Mouse (Mus musculus) gastrocnemius, postnatal 36 days (tissue): ENCODE data around the gene Pptc7. TPM values are rescaled to one million over a fixed set of nuclear protein-coding genes. Genes with fewer than 3 reads are reported as not detected.
A peak's percentile ranks its signal among the peaks of the same experiment; 100 is the strongest.

Experiments used
- DNase-seq, 2 experiments: peaks; one replicate each; pipeline ENCODE4 v3.0.0; 2022
- intact Hi-C: fragments of 180-260 bp; cut with DNase I; formaldehyde crosslinking; loops from one replicate; pipeline ENCODE4 v1.15.1; 2025
- long read RNA-seq, 2 experiments: library from polyadenylated mRNA; stranded (forward); transcript quantifications; one replicate each; pipeline ENCODE4 v2.0.0; 2021
- total RNA-seq, 2 experiments: library from RNA; stranded (reverse); gene quantifications; 2 replicates each; pipeline ENCODE4 v1.2.3; 2021

Pptc7 gene
- total RNA-seq = 100 to 1,000 TPM in 1 of 2 experiments, 10 to 100 TPM in 1; 93.8 to 103 TPM
- long read RNA-seq, experiment 1, full-length matches to known transcripts = 8 of 34 reads
- long read RNA-seq, experiment 1, partial matches to known transcripts = 0 of 34 reads
- long read RNA-seq, experiment 1, other reads (novel, unspliced or antisense) = 26 of 34 reads
- long read RNA-seq, experiment 2, full-length matches to known transcripts = 4 of 41 reads
- long read RNA-seq, experiment 2, partial matches to known transcripts = 1 of 41 reads
- long read RNA-seq, experiment 2, other reads (novel, unspliced or antisense) = 36 of 41 reads

DNA sequence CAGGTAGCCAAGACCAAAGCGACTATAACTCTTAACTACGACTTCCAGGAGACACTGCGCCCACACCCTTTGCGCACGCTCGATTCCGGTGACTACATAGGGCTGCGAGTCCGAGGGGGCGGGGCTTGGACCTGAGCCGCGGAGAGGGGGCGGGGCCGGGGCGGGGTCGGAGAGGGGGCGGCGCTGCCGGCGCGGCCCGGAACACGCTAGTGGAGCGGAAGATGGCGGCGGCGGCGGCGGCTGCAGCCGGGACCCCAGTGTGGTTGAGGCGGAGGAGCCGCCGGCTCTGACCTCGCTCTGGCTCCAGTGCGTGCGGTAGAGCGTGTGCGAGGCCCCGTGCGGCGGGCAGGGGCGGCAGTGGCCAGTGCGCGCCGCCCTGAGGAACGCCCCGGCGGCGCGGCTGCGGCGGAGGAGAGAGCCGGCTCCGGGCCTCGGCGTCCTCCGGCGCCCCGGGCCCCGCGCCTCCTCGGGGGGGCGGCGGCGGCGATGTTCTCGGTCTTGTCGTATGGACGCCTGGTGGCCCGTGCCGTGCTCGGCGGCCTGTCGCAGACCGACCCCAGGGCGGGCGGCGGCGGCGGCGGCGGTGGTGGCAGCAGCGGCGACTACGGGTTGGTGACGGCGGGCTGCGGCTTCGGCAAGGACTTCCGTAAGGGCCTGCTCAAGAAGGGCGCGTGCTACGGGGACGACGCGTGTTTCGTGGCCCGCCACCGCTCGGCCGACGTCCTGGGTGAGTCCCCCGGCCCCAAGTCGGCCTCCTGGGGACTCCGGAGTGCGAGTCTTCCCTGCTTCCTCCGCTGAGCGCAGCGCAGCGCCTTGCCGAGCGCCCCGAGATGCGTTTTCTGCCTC lies at the start of gene Pptc7:
Pptc7 (plus strand) TSS at position 183 of the 846 bp plus-strand sequence.
- DNase-seq = peak; percentile 80 to 89
- intact Hi-C loops = no loop called here

DNA sequence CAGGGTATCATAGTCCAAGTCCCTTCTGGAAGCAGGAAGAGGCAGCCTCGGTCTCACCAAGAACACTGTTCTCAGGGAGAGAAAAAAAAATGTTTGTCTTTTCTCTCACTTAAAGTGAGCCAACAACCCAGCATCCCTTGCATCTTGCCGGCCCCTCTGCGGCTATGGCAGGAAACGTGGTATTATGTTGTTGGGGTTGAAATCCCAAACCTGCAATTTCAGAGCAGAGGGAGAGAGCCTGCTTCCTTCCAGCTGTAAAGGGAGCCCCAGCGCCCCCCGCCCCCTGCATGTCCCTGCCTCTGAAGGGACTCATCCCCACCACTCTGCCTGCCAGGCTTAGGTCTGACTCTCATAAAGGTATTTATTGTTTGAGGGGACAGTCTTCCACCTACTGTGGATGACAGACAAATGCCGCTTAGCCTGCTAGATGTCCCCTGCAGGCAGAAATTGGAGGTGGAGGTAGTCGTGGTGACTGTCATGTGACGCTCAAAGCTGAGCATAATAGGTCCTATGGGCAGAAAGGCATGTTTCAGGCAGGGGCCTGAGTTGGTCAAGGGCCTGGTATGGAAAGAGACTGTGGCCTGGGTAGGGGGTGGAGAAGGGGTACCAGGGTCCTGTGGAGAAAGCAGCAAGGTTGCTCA lies 48.8 kb upstream of the Pptc7 start:
- no peak for DNase-seq
- intact Hi-C loops = no loop called here

DNA sequence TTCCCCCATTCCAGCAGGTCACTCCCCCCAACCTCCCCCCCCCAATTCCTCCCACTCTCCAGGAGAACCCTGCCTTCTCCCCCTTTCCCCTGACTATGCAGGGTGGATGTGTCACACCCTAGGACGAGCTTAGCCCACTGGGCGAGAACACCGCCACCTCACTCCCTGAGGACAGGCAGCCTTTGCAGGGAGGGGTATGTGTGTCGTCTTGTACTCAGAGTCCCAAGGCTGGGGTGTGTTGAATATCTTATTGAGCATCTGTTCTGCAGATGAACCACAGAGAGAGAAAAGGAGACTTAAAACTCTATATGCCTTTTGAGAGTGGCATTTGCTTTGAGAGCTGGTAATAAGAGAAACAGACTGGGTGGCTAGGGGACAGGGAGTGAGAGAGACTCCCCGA lies 47.0 kb upstream of the Pptc7 start:
- no peak for DNase-seq
- intact Hi-C loops = no loop called here

DNA sequence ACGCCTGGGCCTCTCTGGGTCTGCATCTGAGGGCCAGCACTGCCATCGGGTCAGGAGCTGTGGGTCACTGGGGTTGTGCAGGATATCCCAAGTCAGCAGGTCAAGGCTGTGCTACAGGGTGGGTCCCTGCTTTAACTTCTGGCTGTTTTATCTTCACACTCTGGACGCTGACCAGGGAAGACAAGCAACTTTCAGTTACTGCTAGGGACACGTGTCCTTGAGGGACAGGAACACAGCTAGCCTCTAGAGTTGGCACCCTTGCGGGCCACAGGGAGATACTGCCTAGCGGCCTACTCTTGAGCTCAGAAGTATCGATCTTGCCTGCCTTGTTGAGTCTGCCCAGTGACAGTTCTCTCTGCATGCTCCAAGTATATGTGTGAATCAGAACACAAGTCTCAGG lies 44.5 kb upstream of the Pptc7 start:
- intact Hi-C loops = no loop called here

DNA sequence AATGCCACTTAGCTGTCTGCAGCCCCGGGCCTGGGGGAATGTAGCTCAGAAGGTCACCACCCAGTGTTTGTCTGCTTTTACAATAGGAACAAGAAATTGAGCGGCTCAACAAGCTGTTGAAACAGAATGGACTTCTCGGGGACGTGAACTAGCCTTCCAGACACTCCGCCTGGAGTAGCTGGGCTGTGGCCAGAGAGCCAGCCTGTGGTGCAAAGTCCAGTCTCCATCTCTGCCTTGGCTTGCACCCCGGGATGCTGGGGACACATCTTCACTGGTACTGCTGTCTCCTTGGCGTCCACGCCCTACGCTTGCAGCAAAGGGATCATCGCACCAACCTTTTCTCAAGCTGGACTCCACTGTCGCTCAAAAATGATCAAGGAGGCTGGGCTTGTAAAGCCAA lies 43.6 kb upstream of the Pptc7 start:
- DNase-seq = no peak
- intact Hi-C loops = no loop called here

More for the DNA sequence above, 44.5 kb upstream of the Pptc7 start:
- DNase-seq = no peak

DNA sequence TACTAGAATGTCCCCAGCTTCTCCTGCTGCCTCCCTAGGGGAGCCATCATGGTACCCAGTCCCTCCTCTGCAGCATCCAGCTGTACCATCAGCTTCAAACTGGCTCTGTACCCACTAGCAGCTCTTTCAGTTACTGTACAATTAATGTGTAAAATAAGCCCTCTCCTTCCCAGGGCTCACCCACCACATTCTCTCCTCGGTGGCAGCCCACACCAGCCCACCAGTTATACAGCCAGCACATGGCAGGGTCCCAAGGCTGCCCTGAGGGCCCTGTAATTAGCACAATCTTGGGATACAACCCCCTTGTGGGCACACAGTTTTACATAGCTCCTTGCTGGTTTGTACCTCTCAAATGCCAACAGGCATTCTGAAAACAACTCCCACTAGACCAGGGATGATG lies 43.2 kb upstream of the Pptc7 start:
- intact Hi-C loops = no loop called here

DNA sequence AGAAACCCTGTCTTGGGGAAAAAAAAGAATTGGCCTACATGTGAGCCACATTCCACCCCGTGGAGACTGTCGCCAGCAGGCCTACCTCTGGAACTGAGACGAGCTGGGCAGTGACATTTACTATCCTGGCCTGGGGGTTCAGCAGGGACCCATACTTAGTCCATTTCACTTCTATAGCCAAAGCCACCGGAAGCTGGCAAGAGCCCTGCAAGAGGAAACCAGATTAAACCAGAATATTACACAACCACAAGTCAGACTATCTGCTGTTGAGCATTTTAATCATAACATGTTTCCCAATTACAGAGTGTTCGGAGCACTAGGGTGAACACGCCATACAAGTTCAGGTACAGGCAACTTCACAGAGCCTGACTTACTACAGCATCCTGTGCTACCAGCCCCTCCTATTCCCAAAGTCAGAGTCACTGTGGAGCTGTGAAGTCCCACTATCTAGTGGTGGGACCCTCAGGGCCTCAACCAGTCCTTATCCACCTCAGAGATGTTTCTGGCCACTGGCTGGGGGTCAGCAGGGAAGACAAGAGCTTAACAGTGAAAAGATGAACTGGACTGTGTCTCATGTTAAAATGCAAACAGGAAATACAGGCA lies 41.5 kb upstream of the Pptc7 start:
- intact Hi-C loops = no loop called here
- no peak for DNase-seq

More for the DNA sequence above, 43.2 kb upstream of the Pptc7 start:
- DNase-seq = no peak

DNA sequence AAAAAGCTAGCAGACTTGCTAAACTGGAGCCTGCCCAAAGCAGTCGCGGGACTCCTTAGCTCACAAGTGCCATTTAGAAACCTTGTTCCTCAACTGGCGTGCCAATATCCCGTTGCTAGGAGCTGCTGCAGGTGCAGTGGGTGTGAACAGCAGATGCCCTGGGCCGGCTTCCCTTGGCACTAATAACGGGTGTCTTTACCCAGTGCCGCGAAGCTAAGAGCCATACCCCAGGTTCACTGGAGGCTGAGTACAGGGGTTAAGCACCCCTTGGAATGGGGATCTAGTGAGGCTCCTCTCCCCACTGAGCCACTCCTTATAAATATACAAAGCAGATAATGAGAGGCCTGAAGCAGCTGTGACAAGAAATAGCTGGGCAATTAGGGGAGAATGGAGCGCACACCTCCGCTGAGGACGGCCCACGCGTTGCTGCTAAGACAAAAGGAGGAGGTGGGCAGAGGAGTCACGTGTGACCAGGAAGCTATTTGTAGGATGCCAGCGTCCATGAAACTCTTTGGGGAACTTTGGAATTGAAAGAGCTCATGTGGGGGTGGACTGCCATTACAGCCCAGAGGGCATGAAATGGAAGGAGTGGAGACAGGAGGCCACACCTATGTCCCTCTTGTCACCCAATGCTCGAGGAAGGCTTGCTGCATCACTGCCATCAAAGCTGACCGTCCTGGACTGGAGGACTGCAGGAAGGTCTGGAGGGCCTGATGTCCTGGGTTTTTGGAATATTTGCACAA lies 40.2 kb upstream of the Pptc7 start:
- intact Hi-C loops = no loop called here
- DNase-seq = no peak

DNA sequence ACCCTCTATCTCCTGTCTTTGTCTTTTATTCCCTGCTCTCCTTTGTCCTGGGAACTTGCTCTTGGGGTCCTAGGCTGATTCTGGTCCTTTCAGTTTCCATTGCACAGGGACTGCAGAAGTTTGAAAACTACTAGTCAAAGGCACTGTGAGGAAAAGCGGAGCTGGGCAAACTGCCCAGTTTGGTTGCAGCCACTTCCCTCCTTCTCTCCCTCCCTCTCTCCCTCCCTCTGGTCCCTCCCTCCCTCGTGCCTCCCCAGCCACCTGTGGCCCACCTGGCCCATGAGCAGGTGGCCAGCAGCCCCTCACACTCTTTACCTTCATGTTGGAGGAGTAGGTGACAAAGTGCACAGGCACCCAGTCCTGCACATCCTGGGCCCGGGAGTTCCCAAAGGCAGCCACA lies 39.0 kb upstream of the Pptc7 start:
- no peak for DNase-seq
- intact Hi-C loops = no loop called here

DNA sequence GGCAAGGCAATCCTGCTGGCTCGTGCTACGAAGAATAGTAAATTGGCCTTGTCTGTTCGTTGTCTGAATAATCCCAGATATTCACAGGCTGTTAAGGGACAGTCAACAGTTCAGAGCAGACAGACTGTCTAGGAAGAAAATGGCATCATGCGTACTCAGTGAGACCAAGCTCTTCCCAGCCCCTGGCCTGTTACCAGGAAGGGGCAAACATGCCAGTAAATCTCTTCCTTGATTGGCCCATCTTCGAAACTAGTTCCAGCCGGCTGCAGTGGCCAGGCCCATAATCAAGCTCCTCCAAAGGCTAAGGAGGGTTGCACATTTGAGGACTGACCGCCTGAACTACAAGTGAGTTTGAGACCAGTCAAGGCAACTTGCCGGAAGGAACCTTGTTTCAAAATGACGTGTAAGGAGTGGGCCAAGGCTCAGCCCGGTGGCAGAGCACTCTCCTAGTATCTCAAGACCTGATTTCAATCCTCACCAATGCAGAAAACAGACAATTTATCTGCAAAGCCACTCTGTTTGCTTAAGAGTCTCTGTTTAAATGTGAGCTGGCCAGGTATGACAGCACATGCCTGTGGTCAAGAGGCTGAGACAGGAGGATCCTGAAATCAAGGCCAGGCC lies 37.5 kb upstream of the Pptc7 start:
- no peak for DNase-seq
- intact Hi-C loops = no loop called here

DNA sequence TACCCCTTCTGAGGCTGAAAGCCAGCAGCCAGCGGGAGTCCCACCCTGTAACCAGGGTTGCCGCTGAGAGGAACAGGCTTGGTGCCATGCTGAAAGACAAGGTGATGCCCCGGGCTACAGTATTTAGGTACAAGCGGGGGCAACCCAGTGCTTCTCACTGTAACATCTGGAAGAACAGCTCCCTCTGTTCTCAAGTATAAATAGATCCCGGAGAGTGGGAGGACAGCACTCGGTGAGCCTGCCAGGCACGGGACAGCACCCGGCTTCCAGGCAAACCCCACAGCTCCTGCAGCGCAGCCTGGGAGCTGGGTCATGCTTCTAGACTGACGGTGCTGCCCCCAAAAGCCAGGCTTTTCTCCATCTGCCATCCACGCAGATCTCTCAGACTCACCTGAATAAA lies 36.6 kb upstream of the Pptc7 start:
- no peak for DNase-seq
- intact Hi-C loops = no loop called here

DNA sequence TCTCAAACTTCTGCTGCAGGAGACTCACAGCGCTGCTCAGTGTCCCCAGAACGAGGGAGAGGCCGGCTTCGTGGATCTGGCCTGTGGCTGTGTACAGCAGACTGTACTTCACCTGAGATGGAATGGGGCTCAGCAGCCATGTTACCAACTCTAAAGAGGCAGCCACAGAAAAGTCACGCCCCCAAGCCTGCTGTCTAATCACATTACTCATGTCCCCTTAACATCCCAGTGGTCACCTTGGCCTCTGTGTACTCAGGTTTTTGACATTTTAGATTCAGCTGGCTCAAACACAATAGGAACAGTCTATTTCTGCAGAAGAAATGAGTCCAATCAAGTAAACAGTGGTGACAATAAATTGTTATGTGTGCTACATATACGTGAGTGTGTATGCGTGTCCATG lies 36.2 kb upstream of the Pptc7 start:
- intact Hi-C loops = no loop called here
- no peak for DNase-seq

DNA sequence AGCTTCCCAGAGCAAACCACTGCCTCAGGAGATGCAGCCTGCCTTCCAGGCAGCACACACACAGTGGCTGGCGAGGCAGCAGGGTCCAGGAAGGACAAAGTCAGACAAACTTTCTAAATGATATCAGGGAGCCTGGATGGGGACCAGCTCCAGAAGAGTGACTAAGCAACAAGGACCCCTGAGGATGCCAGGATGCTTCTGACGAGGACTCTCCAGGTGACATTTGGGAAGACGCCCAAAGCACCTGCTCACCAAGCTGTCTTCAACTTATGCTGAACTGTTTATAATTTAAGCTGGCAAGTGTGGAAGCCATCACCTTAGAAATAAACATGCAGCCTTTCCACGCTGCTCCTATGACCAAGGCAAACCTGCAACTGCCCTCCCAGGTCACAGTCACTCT lies 34.9 kb upstream of the Pptc7 start:
- no peak for DNase-seq
- intact Hi-C loops = no loop called here

DNA sequence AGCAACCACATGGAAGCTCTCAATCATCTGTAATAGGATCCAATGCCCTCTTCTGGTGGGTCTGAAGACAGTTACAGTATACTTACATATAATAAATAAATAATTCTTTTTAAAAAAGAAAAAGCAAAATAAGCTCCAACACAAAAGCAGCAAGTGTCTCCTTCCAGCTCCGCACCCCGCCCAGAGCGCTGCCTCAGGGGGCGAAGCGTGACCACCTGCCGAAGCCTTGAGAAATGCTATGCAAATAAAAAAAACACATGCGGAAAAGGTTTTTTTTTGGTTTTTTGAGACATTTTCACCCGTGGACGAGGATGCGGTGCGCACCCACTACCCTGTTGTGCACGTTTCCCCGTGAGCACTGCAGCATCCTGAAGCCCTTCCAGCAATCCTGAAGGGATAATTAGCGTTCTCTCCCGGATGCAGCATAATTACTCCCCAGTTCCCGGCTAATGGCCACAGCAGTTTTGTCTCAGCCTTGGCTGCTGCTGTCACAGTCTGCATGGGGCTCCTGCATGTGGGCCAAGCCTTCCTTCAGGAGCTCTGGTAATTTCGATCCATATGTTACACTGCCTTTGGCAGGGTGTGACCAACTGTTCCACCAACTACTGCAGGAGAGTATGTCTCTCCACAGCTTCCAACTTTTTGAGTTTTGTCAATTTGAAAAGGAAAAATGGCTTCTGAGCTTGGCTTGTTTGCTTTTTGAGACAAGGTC lies 32.1 kb upstream of the Pptc7 start:
- intact Hi-C loops = no loop called here
- DNase-seq = no peak

DNA sequence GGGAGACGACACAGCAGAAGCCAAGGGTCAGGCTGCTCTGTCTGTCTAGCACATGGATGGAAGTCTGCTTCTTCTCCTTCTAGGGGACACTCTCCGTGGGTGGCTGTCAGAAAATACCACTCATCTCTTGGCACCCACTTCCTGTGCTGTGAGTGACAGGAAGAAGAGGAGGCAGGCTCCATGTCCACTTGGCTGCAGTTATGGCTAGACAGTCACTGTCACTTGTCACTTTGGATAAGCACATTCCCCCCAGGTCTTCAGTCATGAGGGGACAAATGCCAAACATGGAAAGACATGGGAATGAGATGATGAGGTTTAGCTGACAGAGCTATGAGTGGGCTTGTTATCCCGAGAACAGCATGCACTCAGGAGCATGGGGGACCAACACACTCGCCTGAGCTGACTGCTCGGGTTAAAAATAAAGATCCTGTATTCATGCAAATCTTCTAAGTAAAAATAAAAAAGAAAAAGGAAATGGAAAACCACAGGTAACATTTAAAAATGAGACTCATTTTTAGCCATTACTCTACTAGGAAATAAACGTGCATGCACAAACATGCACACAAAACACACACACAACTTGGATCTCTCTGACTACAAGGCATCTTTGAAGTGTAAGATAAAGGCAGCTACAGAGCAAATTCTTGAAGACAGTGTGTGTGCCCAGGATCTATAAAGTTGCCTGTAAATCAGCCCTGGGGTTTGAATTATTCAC lies 26.0 kb upstream of the Pptc7 start:
- intact Hi-C loops = loop anchor here (5.0 kb wide), 1 partner anchor 131 kb away; no protein-coding TSS in a partner anchor
- no peak for DNase-seq

DNA sequence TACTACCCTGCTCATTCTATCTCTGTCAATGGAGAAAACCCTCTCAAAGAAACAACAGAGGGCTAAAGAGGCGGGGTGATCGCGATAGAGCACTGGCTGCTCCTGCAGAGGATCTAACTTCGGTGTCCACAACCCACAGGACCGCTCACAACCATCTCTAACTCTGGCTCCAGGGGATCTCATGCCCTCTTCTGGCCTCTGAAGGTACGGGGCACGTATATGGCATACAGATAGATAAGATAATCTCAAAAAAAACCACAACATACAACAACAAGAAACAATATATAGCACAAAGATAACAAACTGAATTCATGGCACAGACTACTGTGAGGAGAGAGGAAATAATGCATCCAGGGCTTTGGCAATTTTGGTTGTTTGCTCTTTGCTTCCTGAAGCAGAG lies 22.1 kb upstream of the Pptc7 start:
- DNase-seq = no peak
- intact Hi-C loops = no loop called here

DNA sequence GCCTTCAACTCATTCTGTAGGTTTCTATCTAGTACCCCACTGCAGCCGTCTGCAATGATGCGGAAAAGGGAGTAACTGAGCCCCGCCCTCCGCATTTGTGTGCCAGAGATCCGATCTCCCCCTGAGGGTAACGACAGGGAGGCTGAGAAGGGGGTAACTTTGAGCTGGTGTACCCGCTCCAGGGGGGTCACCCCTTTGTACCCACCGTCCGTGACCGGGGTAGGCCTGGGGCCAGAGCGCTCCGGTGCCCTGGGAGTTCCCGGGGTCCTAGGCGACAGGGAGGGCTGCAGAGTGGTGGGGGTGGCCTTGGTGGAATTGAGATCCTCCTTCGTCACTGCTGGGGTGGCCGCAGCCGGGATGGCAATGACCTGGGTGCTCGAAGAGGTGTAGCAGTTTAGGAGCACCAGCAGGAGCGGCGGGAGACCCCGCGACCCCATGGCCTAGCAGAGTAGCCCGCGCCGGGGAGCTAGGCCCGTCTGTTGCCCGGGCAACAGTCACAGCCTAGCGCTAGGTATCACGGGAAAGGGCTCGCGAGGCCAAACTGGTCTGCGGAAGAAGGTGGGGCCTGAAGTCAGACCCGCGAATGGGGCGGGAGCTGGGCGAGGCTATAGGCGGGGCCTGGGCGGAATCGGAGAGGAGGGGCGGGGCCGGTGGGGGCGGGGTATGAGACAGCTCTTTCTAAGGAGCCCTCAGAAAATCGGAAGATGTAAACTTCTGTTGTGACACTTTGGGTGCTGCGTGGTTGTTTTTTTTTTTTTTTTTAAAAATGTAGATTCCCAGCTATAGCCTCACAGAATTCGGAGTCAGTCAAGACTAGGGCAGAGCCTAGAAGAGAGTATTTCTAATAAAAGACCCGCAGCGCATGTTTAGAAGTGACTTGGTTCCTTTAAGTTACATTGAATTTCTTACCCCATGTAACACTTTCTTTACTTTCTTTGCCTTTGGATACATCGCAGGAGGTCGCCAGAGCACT lies 19.9 kb upstream of the Pptc7 start, which contains the start of gene Tctn1:
Tctn1 (minus strand) TSS at position 528 of the 973 bp plus-strand sequence.
- intact Hi-C loops = no loop called here
- peak; percentile 77 to 90 for DNase-seq
